Mouse (Mus musculus): ENCODE measurements at regions not wholly inside any gene's neighbourhood (a gene's known extent, or its start where the extent isn't known, plus 50 kb on each side); places are given as distances from the start of the nearest gene placed in this dataset.

- no peak overlapping the region for H3K4me2 ChIP-seq (ENCODE audit: low read depth, low read length, severe bottlenecking)
- H3K27ac ChIP-seq (ENCODE audit: low read depth, low read length), result no peak overlapping the region
- H3K4me3 ChIP-seq (ENCODE audit: low read depth, low read length), result no peak overlapping the region
- no peak for DNase-seq (ENCODE audit: low spot score)
- no peaks in the 10 kb centered on the region for H3K9me3 ChIP-seq (ENCODE audit: control insufficient read depth, low read length)
- H3K4me1 ChIP-seq (replicated peaks; ENCODE audit: control insufficient read depth, insufficient read depth, low read length), result no peaks in the 10 kb centered on the region
- WGBS, result 83% methylated on average over 3 of the region's 3 CpGs
- no peak for ATAC-seq (replicated peaks; ENCODE audit: low FRiP score)
- H3K9ac ChIP-seq (ENCODE audit: low read length), result no peak overlapping the region
- no peaks in the 10 kb centered on the region for H3K27me3 ChIP-seq (ENCODE audit: control insufficient read depth, insufficient read depth, low read length)
- H3K36me3 ChIP-seq (ENCODE audit: control insufficient read depth, insufficient read depth, low read length), result no peaks in the 10 kb centered on the region
These were observed 212.4 kb upstream of the Dab2 start for GRCm38 (mm10) chr15:6087208-6087607.

DNA sequence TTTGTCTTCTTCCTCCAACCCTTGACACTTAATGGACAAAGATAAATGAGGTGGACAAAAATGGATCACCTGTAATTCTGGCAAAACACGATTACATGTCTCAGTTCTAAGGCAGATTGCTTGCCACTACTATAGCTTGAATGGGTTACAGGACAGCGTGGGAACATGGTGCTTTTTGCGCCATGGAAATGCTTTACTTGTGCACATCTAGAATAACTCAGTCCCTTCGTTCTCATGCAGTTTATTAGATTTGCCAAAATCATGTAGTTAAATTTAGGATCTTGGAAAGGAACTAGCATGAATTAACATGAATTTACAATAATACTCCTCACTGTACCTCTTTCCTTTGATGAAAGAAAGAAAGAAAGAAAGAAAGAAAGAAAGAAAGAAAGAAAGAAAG lies 211.1 kb upstream of the Dab2 start:
- Histone ChIP-seq H3K9me3 (ENCODE audit: control insufficient read depth, low read length) (no peaks in the 10 kb centered on the region), H3K4me1 (replicated peaks; ENCODE audit: control insufficient read depth, insufficient read depth, low read length) (no peaks in the 10 kb centered on the region), H3K4me3 (ENCODE audit: low read depth, low read length) (no peak overlapping the region), H3K27me3 (ENCODE audit: control insufficient read depth, insufficient read depth, low read length) (no peaks in the 10 kb centered on the region), H3K27ac (ENCODE audit: low read depth, low read length) (no peak overlapping the region), H3K36me3 (ENCODE audit: control insufficient read depth, insufficient read depth, low read length) (no peaks in the 10 kb centered on the region), H3K9ac (ENCODE audit: low read length) (no peak overlapping the region), H3K4me2 (ENCODE audit: low read depth, low read length, severe bottlenecking) (no peak overlapping the region)
- ATAC-seq (replicated peaks; ENCODE audit: low FRiP score), result no peak
- no peak for DNase-seq (ENCODE audit: low spot score)
- 85% methylated on average over 4 of the region's 4 CpGs for WGBS

DNA sequence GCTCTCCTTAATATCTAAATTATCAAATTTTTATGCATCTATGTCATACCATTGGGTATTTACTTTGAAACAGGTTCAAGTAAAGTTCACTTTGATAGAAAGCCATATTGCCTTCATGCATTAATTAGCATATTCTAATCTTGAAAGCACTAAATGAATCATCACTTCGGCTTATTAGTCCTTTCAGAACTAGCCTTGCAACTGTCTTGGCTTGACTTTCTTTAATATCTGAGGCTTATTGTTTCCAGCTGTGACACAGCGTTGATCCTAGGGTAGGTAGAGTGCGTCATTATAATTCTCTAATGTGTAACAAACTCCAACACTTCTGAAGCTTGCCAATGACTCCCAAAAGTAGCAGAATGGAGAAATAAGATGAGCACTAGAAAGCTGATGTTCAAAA lies 169.9 kb upstream of the Dab2 start:
- Histone ChIP-seq H3K4me1 (replicated peaks; ENCODE audit: control insufficient read depth, insufficient read depth, low read length) (no peaks in the 10 kb centered on the region), H3K36me3 (ENCODE audit: control insufficient read depth, insufficient read depth, low read length) (no peaks in the 10 kb centered on the region), H3K27me3 (ENCODE audit: control insufficient read depth, insufficient read depth, low read length) (no peaks in the 10 kb centered on the region), H3K27ac (ENCODE audit: low read depth, low read length) (no peak overlapping the region), H3K4me2 (ENCODE audit: low read depth, low read length, severe bottlenecking) (no peak overlapping the region), H3K4me3 (ENCODE audit: low read depth, low read length) (no peak overlapping the region), H3K9me3 (ENCODE audit: control insufficient read depth, low read length) (no peaks in the 10 kb centered on the region), H3K9ac (ENCODE audit: low read length) (no peak overlapping the region)
- ATAC-seq (replicated peaks; ENCODE audit: low FRiP score) (no peak), DNase-seq (ENCODE audit: low spot score) (no peak)
- WGBS, result 93% methylated on average over 3 of the region's 3 CpGs

DNA sequence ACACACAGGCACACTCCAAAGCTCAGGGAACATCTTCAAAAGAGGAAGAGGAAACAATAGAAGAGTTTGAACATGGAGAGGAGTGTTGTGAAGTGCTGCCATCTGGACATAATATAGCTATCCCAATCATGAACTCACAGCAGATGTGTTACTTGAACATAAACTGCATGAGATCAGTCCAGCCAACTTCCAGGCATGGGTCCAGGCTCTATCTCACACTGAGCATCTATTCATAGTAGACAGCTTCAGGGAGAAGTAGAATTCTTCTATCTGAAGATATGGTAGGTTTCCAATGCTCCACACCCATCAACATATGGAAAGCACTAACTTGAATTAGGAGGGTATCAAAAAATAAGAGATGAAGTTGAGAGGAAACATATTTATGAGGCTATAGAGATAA lies 167.4 kb upstream of the Dab2 start:
- no peak overlapping the region for H3K4me2 ChIP-seq (ENCODE audit: low read depth, low read length, severe bottlenecking)
- DNase-seq (ENCODE audit: low spot score), result no peak
- no peak overlapping the region for H3K27ac ChIP-seq (ENCODE audit: low read depth, low read length)
- H3K27me3 ChIP-seq (ENCODE audit: control insufficient read depth, insufficient read depth, low read length), result no peaks in the 10 kb centered on the region
- no peaks in the 10 kb centered on the region for H3K9me3 ChIP-seq (ENCODE audit: control insufficient read depth, low read length)
- H3K4me1 ChIP-seq (replicated peaks; ENCODE audit: control insufficient read depth, insufficient read depth, low read length), result no peaks in the 10 kb centered on the region
- no peak overlapping the region for H3K4me3 ChIP-seq (ENCODE audit: low read depth, low read length)
- H3K36me3 ChIP-seq (ENCODE audit: control insufficient read depth, insufficient read depth, low read length), result no peaks in the 10 kb centered on the region
- ATAC-seq (replicated peaks; ENCODE audit: low FRiP score), result no peak
- no peak overlapping the region for H3K9ac ChIP-seq (ENCODE audit: low read length)

DNA sequence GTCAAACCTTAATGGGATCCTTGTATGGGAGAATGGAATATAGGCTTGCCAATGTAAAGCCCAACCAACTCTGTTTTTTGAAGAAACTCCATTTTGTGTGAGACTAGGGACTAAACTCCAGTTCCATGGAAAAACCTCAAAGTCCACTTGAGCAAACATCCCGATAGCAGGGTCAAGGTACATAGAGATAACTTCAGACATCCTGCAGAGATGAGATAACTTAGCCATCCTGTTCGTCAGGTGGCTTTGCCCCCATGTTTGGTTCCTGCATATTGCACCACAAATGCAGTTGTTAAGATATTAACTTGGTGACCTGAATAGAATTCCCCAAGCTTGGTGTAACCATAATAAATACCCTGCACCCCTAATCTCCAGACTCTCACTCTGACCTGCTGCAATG lies 154.5 kb upstream of the Dab2 start:
- Histone ChIP-seq H3K4me2 (ENCODE audit: low read depth, low read length, severe bottlenecking) (no peak overlapping the region), H3K27me3 (ENCODE audit: control insufficient read depth, insufficient read depth, low read length) (no peaks in the 10 kb centered on the region), H3K4me3 (ENCODE audit: low read depth, low read length) (no peak overlapping the region), H3K4me1 (replicated peaks; ENCODE audit: control insufficient read depth, insufficient read depth, low read length) (no peaks in the 10 kb centered on the region), H3K9ac (ENCODE audit: low read length) (no peak overlapping the region), H3K36me3 (ENCODE audit: control insufficient read depth, insufficient read depth, low read length) (no peaks in the 10 kb centered on the region), H3K27ac (ENCODE audit: low read depth, low read length) (no peak overlapping the region), H3K9me3 (ENCODE audit: control insufficient read depth, low read length) (no peaks in the 10 kb centered on the region)
- 86% methylated on average over 2 of the region's 2 CpGs for WGBS
- no peak for DNase-seq (ENCODE audit: low spot score)
- ATAC-seq (replicated peaks; ENCODE audit: low FRiP score), result no peak

GRCm38 (mm10) chr15:6154706-6155105 lies 144.9 kb upstream of the Dab2 start:
- DNase-seq (ENCODE audit: low spot score) (no peak), ATAC-seq (replicated peaks; ENCODE audit: low FRiP score) (no peak)
- H3K27me3 ChIP-seq (ENCODE audit: control insufficient read depth, insufficient read depth, low read length), result no peaks in the 10 kb centered on the region
- H3K4me1 ChIP-seq (replicated peaks; ENCODE audit: control insufficient read depth, insufficient read depth, low read length), result no peaks in the 10 kb centered on the region
- WGBS, result 79% methylated on average over 9 of the region's 9 CpGs
- H3K9ac ChIP-seq (ENCODE audit: low read length), result no peak overlapping the region
- H3K36me3 ChIP-seq (ENCODE audit: control insufficient read depth, insufficient read depth, low read length), result no peaks in the 10 kb centered on the region
- no peaks in the 10 kb centered on the region for H3K9me3 ChIP-seq (ENCODE audit: control insufficient read depth, low read length)
- no peak overlapping the region for H3K27ac ChIP-seq (ENCODE audit: low read depth, low read length)
- H3K4me3 ChIP-seq (ENCODE audit: low read depth, low read length), result no peak overlapping the region
- H3K4me2 ChIP-seq (ENCODE audit: low read depth, low read length, severe bottlenecking), result no peak overlapping the region

DNA sequence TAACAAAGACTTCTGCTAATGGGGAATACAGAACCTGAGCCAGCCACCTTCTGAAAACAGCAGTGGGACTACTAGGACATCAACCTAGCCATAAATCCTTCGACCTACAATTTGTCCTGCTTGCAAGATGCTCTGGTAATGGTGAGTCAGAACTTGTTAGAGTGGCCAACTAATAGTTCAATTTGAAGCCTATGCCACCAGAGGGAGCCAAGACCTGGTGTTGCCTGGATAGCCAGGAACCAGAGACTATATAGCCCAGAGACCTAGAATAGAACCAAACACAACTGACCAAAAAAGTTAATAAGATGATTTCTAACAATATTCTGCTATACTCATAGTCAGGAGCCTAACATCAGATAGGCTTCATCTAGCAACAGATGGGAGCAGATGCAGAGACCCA lies 119.3 kb upstream of the Dab2 start:
- H3K4me1 ChIP-seq (replicated peaks; ENCODE audit: control insufficient read depth, insufficient read depth, low read length), result no peaks in the 10 kb centered on the region
- DNase-seq (ENCODE audit: low spot score), result no peak
- H3K9me3 ChIP-seq (ENCODE audit: control insufficient read depth, low read length), result no peaks in the 10 kb centered on the region
- H3K9ac ChIP-seq (ENCODE audit: low read length), result no peak overlapping the region
- H3K27ac ChIP-seq (ENCODE audit: low read depth, low read length), result no peak overlapping the region
- ATAC-seq (replicated peaks; ENCODE audit: low FRiP score), result no peak
- no peak overlapping the region for H3K4me3 ChIP-seq (ENCODE audit: low read depth, low read length)
- 91% methylated on average over 1 of the region's 1 CpGs for WGBS
- H3K4me2 ChIP-seq (ENCODE audit: low read depth, low read length, severe bottlenecking), result no peak overlapping the region
- H3K27me3 ChIP-seq (ENCODE audit: control insufficient read depth, insufficient read depth, low read length), result no peaks in the 10 kb centered on the region
- H3K36me3 ChIP-seq (ENCODE audit: control insufficient read depth, insufficient read depth, low read length), result no peaks in the 10 kb centered on the region

DNA sequence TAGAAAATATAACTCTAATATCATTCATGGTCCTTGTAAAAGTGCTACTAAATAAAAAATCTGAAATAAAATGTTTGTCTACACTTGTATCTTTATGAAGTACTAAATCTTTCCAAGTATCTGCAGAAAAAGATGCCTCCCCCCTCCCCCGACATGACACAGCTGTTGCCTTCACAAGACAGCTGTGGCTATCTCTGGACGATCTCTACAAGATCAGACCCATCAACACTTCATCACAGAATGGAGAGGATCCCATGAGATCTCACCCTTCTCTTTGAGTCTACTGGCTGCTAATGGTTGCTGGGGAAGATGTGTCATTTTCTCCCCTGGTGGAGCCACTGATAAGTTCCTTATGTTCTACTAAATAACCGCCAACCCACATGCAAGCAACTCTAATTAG lies 116.0 kb upstream of the Dab2 start:
- H3K27me3 ChIP-seq (ENCODE audit: control insufficient read depth, insufficient read depth, low read length), result no peaks in the 10 kb centered on the region
- H3K4me1 ChIP-seq (replicated peaks; ENCODE audit: control insufficient read depth, insufficient read depth, low read length), result no peaks in the 10 kb centered on the region
- 90% methylated on average over 3 of the region's 3 CpGs for WGBS
- DNase-seq (ENCODE audit: low spot score), result no peak
- H3K27ac ChIP-seq (ENCODE audit: low read depth, low read length), result no peak overlapping the region
- no peak overlapping the region for H3K9ac ChIP-seq (ENCODE audit: low read length)
- H3K36me3 ChIP-seq (ENCODE audit: control insufficient read depth, insufficient read depth, low read length), result no peaks in the 10 kb centered on the region
- no peak overlapping the region for H3K4me3 ChIP-seq (ENCODE audit: low read depth, low read length)
- H3K4me2 ChIP-seq (ENCODE audit: low read depth, low read length, severe bottlenecking), result no peak overlapping the region
- H3K9me3 ChIP-seq (ENCODE audit: control insufficient read depth, low read length), result no peaks in the 10 kb centered on the region
- no peak for ATAC-seq (replicated peaks; ENCODE audit: low FRiP score)

DNA sequence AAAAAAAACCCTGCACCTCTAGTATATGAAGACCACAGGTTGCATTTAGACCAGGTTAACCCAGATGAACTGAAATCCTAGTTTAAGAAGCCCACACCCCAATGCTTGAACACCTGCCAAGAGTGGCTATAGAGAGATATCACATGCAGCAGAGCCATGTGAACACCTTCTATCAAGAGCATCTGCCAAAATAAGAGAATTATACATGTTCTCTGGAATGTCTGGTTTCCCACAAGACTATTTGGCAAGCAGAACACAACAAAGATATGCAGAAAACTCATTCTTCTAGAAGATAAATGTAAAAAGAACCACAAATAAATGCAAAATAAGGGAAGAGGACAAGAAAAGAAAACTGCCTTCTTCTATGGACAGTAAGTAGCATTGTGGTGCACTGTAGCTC lies 107.7 kb upstream of the Dab2 start:
- no peaks in the 10 kb centered on the region for H3K4me1 ChIP-seq (replicated peaks; ENCODE audit: control insufficient read depth, insufficient read depth, low read length)
- H3K9me3 ChIP-seq (ENCODE audit: control insufficient read depth, low read length), result no peaks in the 10 kb centered on the region
- DNase-seq (ENCODE audit: low spot score) (no peak), ATAC-seq (replicated peaks; ENCODE audit: low FRiP score) (no peak)
- no peak overlapping the region for H3K4me3 ChIP-seq (ENCODE audit: low read depth, low read length)
- no peak overlapping the region for H3K9ac ChIP-seq (ENCODE audit: low read length)
- H3K27me3 ChIP-seq (ENCODE audit: control insufficient read depth, insufficient read depth, low read length), result no peaks in the 10 kb centered on the region
- no peak overlapping the region for H3K4me2 ChIP-seq (ENCODE audit: low read depth, low read length, severe bottlenecking)
- no peaks in the 10 kb centered on the region for H3K36me3 ChIP-seq (ENCODE audit: control insufficient read depth, insufficient read depth, low read length)
- no peak overlapping the region for H3K27ac ChIP-seq (ENCODE audit: low read depth, low read length)
